Mouse (Mus musculus) forebrain, embryonic 10.5 days (tissue): ENCODE results near the gene Lbhd1. TPM values are rescaled to one million over a fixed set of nuclear protein-coding genes. Genes with fewer than 3 reads are reported as not detected.
"Not testable (repeated sequence)": the region's sequence is repeated elsewhere in the genome, so short reads cannot be mapped to it uniquely, and the experiment has no call there.

ENCODE experiments used
- DNase-seq: peaks from one replicate; pipeline ENCODE4 v3.0.0-alpha.2; 2017; ENCODE audit warnings: low spot score; ENCODE audit errors: extremely low spot score
- H3K27ac ChIP-seq: fragments of 300-500 bp; sonication (generic); 2 replicates; pipeline ENCODE4 v1.5.1; 2016; ENCODE audit warnings: mild to moderate bottlenecking
- H3K27me3 ChIP-seq: fragments of 300-500 bp; sonication (generic); 2 replicates; pipeline ENCODE4 v1.6.1; 2016; ENCODE audit warnings: mild to moderate bottlenecking; ENCODE audit not compliant: poor library complexity, severe bottlenecking
- H3K36me3 ChIP-seq: fragments of 300-500 bp; sonication (generic); replicated peaks from 2 replicates; pipeline ENCODE4 v1.6.1; 2016; ENCODE audit warnings: mild to moderate bottlenecking, moderate library complexity
- H3K4me1 ChIP-seq: fragments of 300-500 bp; sonication (generic); 2 replicates; pipeline ENCODE4 v1.6.1; 2016
- H3K4me3 ChIP-seq: fragments of 300-500 bp; sonication (generic); 2 replicates; pipeline ENCODE4 v1.5.1; 2016; ENCODE audit warnings: mild to moderate bottlenecking, moderate library complexity
- H3K9me3 ChIP-seq: fragments of 300-500 bp; sonication (generic); 2 replicates; pipeline ENCODE4 v1.6.1; 2016; ENCODE audit warnings: mild to moderate bottlenecking, moderate library complexity
- WGBS: fragments of 180-500 bp; shearing (Covaris S2); methylation state at CpG from one replicate; pipeline ENCODE4 v1.1.7; 2016; 5-methylcytosine and 5-hydroxymethylcytosine counted together
- polyA plus RNA-seq: library from polyadenylated mRNA; unstranded; fragments of >200 nt; fragmentation: Nextera tagmentation; extraction: Ambion mirVana; gene quantifications from 2 replicates; pipeline ENCODE4 v1.2.1, GENCODE M21; 2016

Lbhd1 gene
- polyA plus RNA-seq = 125 and 130 TPM in 2 replicates

- WGBS = 81% methylated on average over 3 of the region's 3 CpGs
- no peaks in the 10 kb centered on the region for H3K27me3 ChIP-seq
These were observed at the start of gene Lbhd1, which contains the start of gene Gm49403 for GRCm38 (mm10) chr19:8883616-8884015. Lbhd1 (plus strand) TSS chr19:8883732. Gm49403 (plus strand) TSS chr19:8883930.

GRCm38 (mm10) chr19:8836327-8836726, 47.2 kb upstream of the Lbhd1 start:
- peaks cover 45% of the 10 kb centered on the region for H3K4me1 ChIP-seq
- peak overlapping the region; percentile 97; the same call in 1 of the 2 replicates for H3K27ac ChIP-seq
- H3K36me3 ChIP-seq = peaks cover 61% of the 10 kb centered on the region
- H3K27me3 ChIP-seq, H3K4me3 ChIP-seq, DNase-seq, H3K9me3 ChIP-seq: not testable (repeated sequence)
- WGBS = 98% methylated on average over 10 of the region's 10 CpGs

More at GRCm38 (mm10) chr19:8883616-8884015, at the start of gene Lbhd1, which contains the start of gene Gm49403:
- Histone ChIP-seq H3K9me3 (no peaks in the 10 kb centered on the region), H3K36me3 (peaks cover 5% of the 10 kb centered on the region; the same call in 1 of the 2 replicates), H3K4me1 (peaks cover 30% of the 10 kb centered on the region), H3K27ac (no peak within 1 kb of the TSS), H3K4me3 (no peak within 1 kb of the TSS)
- no peak for DNase-seq

DNA sequence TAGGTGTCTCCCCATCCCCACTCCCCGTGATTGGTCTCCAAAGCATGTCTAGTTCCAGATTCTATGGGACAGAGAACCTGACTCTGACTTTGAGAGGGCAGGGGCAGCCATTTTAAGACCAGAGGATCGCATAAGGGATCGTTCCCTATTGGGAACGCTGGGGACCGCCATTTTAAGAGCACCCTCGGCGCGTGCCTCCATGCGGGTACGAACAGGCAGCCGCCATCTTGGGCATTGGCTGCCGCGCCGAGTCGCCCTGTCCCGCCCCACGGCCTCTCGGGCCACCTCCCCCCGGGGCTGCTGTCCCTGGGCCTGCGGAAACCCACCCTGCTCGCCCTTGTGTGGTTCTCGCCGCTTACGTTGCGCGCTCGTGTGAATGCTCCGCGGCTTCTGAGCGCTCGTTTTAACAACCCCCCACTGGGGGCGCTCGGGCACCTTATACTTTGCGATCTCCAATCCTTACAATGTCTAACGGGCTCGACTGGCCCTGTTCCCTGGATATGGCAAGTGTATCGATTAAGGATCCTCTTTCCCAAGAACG, 46.2 kb upstream of the Lbhd1 start, which contains the start of gene Bscl2:
TSS of gene Bscl2 (plus strand) at position 217 of the 541 bp plus-strand sequence.
- peak; percentile 84 for DNase-seq
- H3K4me3 ChIP-seq = peak within 1 kb of the TSS; percentile 61
- peak within 1 kb of the TSS; percentile 97 for H3K27ac ChIP-seq
- H3K27me3 ChIP-seq = no peaks in the 10 kb centered on the region
- peaks cover 46% of the 10 kb centered on the region for H3K4me1 ChIP-seq
- H3K9me3 ChIP-seq = no peaks in the 10 kb centered on the region
- 1% methylated on average over 38 of the region's 38 CpGs for WGBS
- peaks cover 59% of the 10 kb centered on the region for H3K36me3 ChIP-seq

DNA sequence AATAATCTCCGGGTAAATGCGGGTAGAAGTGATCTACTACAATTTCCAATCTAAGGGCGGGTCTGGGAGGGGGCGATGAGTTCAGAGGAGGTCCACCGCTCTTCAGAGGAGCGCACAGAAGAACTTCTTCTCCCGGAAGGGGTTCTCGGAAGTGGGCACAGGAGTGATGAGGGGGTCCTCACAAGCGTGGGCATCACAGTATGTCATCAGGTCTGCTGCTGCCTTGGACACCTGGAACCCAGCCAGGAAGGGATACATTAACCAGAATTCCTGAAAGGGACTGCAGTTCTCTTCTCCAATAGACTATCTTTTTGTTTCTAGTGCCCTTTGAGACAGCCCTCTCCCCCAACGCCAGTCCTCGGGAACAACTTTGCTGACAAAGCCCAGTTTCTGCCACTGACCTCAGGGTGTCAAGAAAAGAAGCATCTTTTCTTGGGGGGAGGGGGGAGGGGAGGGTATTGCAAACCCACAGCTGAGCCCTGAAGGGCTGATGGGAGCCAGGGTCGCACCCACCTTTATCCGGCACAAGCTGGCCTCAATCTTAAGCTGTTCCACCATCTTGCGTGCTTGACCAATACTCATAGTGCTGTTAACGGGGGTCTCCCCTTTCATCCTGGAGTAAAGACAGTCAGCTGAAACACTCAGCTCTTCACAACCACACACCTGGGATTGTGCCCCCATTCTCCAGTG, 45.3 kb upstream of the Lbhd1 start:
- peak overlapping the region; percentile 61 for H3K4me3 ChIP-seq
- no peaks in the 10 kb centered on the region for H3K27me3 ChIP-seq
- DNase-seq = no peak
- peaks cover 46% of the 10 kb centered on the region for H3K4me1 ChIP-seq
- WGBS = 23% methylated on average over 15 of the region's 15 CpGs
- H3K27ac ChIP-seq = peak overlapping the region; percentile 97
- no peaks in the 10 kb centered on the region for H3K9me3 ChIP-seq
- H3K36me3 ChIP-seq = peaks cover 57% of the 10 kb centered on the region

GRCm38 (mm10) chr19:8839103-8839907, 44.2 kb upstream of the Lbhd1 start, which contains the start of gene Gng3:
Gng3 (minus strand) TSS chr19:8839194.
- H3K27me3 ChIP-seq = no peaks in the 10 kb centered on the region
- peak within 1 kb of the TSS; percentile 97 for H3K27ac ChIP-seq
- DNase-seq = peak; percentile 52
- H3K4me1 ChIP-seq = peaks cover 46% of the 10 kb centered on the region
- 37% methylated on average over 11 of the region's 11 CpGs for WGBS
- H3K9me3 ChIP-seq = no peaks in the 10 kb centered on the region
- peaks cover 50% of the 10 kb centered on the region for H3K36me3 ChIP-seq
- H3K4me3 ChIP-seq = peak within 1 kb of the TSS; percentile 61

- WGBS = 19% methylated on average over 29 of the region's 29 CpGs
- DNase-seq = peak; percentile 54
- Histone ChIP-seq H3K27me3 (no peaks in the 10 kb centered on the region), H3K27ac (peak overlapping the region; percentile 97), H3K36me3 (peaks cover 42% of the 10 kb centered on the region), H3K9me3 (no peaks in the 10 kb centered on the region), H3K4me3 (peak overlapping the region; percentile 61), H3K4me1 (peaks cover 46% of the 10 kb centered on the region)
These were observed 43.4 kb upstream of the Lbhd1 start for GRCm38 (mm10) chr19:8839908-8840791.

GRCm38 (mm10) chr19:8841012-8841411, 42.5 kb upstream of the Lbhd1 start:
- peaks cover 39% of the 10 kb centered on the region for H3K36me3 ChIP-seq
- H3K9me3 ChIP-seq = no peaks in the 10 kb centered on the region
- H3K27me3 ChIP-seq = no peaks in the 10 kb centered on the region
- WGBS = 85% methylated on average over 7 of the region's 7 CpGs
- no peak for DNase-seq
- no peak overlapping the region for H3K27ac ChIP-seq
- H3K4me3 ChIP-seq = peak overlapping the region; percentile 61
- peaks cover 46% of the 10 kb centered on the region for H3K4me1 ChIP-seq

DNA sequence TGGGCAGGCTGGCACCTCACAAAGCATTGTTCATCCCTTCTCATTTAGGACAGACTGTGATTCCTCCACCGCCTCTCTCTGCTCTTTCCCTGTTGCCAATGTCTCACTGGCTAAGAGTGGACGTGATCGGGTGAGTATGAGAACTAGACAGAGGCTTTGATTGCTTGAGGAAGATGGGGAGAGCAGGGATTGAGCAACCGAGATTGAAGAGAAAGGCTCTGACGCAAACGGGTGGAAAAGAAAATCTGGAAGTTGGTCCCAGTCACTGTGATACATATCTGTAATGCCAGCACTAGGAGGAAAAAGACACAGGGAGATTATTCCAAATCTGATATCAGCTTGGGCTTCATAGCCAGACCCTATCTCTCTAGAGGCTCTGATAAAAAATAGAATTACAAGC, 40.6 kb upstream of the Lbhd1 start:
- no peak overlapping the region for H3K27ac ChIP-seq
- H3K36me3 ChIP-seq = peaks cover 50% of the 10 kb centered on the region
- DNase-seq = no peak
- H3K27me3 ChIP-seq = no peaks in the 10 kb centered on the region
- no peak overlapping the region for H3K4me3 ChIP-seq
- H3K4me1 ChIP-seq = peaks cover 34% of the 10 kb centered on the region
- WGBS = 89% methylated on average over 6 of the region's 6 CpGs
- no peaks in the 10 kb centered on the region for H3K9me3 ChIP-seq

DNA sequence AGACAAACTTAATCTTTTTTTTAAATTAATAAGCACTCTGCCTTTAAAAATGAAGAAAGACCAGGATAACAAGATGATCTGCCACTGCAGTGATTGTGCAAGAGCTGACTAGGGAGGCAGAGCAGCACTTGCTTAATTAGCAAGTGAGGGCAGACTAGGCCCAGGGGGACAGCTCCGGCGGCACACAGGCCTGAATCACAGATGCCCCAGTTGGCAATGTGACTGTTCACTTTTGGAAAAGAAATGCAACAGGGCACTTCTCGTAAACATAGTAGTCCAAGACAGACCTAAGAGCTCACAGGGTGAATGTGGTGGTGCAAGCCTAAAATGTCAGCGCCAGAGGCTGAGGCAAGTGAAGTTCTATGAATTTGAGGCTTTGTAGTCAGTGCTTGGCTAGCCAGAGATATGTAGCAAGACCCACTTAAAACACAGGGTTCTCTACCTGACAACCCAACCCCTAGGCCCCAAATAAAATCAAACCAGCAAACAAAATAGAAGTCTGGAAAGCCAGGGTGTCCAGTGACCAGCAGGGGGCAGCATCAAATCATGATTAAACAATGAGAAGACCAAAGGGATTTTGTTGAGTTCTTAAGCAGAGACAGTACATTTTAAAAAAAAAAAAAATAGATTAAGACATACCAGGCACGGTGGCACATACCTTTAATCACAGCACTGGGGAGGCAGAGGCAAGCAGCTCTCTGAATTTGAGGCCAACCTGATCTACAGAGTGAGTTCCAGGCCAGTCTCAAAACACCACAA, 39.0 kb upstream of the Lbhd1 start:
- WGBS = 66% methylated on average over 5 of the region's 5 CpGs
- no peak overlapping the region for H3K4me3 ChIP-seq
- no peak overlapping the region for H3K27ac ChIP-seq
- H3K27me3 ChIP-seq = no peaks in the 10 kb centered on the region
- H3K4me1 ChIP-seq = peaks cover 21% of the 10 kb centered on the region
- no peaks in the 10 kb centered on the region for H3K9me3 ChIP-seq
- DNase-seq = peak; percentile 66
- peaks cover 61% of the 10 kb centered on the region for H3K36me3 ChIP-seq

DNA sequence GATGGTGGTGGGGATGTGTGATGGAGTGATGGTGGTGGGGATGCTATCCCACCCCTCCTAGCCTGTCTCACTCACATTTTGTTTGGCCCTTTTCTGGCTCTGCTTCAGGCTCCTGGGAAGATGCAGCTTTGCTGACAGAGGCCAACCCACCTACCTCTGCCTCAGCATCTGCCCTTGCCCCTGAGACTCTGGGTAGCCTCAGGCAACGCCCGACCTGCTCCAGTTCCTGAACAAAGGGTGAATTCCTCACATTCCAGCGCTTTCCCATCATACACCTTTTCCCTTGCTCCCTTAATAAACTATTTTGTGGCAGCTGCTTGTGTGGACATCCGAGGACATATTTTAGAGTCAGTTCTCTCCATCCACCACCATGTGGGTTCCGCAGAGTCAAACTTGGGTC, 35.2 kb upstream of the Lbhd1 start:
- peaks cover 41% of the 10 kb centered on the region for H3K36me3 ChIP-seq
- no peaks in the 10 kb centered on the region for H3K9me3 ChIP-seq
- H3K27me3 ChIP-seq = no peaks in the 10 kb centered on the region
- H3K27ac ChIP-seq = no peak overlapping the region
- 82% methylated on average over 5 of the region's 5 CpGs for WGBS
- peaks cover 10% of the 10 kb centered on the region for H3K4me1 ChIP-seq
- no peak for DNase-seq
- H3K4me3 ChIP-seq = no peak overlapping the region

DNA sequence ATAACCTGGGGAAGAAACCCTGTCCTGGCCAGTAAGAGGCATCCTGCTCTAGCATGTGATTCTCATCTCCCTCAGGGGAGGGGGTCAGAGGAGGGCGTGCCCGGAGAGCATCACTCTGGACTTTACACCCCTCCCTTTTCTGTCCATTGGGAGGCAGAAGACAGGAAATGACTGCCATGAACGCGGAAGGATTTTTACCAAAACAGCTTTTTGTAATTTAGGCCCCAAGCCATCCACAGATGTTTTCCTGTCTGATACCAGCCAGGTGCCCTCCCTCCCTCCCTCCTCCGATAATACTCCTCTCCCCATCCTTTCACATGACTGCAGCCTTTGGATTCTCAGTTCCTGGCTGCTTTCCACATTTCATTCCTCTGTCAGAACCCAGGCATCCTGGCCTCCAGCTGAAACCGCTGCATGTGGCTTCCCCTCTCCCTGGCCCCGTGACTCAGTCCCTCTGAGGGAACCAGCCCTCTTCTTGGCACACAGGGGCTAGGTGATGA, 33.1 kb upstream of the Lbhd1 start, which contains the start of gene Lrrn4cl:
TSS of gene Lrrn4cl (plus strand) at position 367 of the 500 bp plus-strand sequence.
- 34% methylated on average over 7 of the region's 7 CpGs for WGBS
- Histone ChIP-seq H3K4me1 (peaks cover 10% of the 10 kb centered on the region), H3K36me3 (peaks cover 37% of the 10 kb centered on the region), H3K4me3 (no peak within 1 kb of the TSS), H3K27me3 (no peaks in the 10 kb centered on the region), H3K9me3 (no peaks in the 10 kb centered on the region), H3K27ac (peak within 1 kb of the TSS; percentile 20)
- DNase-seq = no peak
